Mouse (Mus musculus) liver, adult 2 months (tissue): ENCODE measurements around the gene Sufu. TPM values are rescaled to one million over a fixed set of nuclear protein-coding genes. Genes with fewer than 3 reads are reported as not detected.

Experiments
- DNase-seq: peaks from one replicate; pipeline ENCODE4 v3.0.0-alpha.2; 2011; ENCODE audit warnings: low read depth, low spot score; ENCODE audit errors: extremely low read depth
- H3K27ac ChIP-seq: fragments of 200-500 bp; replicated peaks from 2 replicates; pipeline ENCODE4 v1.5.1; 2012; ENCODE audit warnings: low read depth, mild to moderate bottlenecking, control low read depth, inconsistent platforms, low read length; ENCODE audit not compliant: insufficient read depth
- H3K27me3 ChIP-seq: fragments of 200-500 bp; 2 replicates; pipeline ENCODE4 v1.6.1; 2012; ENCODE audit warnings: mild to moderate bottlenecking, moderate library complexity, low read length, inconsistent platforms; ENCODE audit not compliant: control insufficient read depth, insufficient read depth
- H3K36me3 ChIP-seq: fragments of 200-500 bp; 2 replicates; pipeline ENCODE4 v1.6.1; 2012; ENCODE audit warnings: low read length, inconsistent platforms; ENCODE audit not compliant: control insufficient read depth, insufficient read depth
- H3K4me1 ChIP-seq: fragments of 200-500 bp; 2 replicates; pipeline ENCODE4 v1.6.1; 2011; ENCODE audit warnings: low read length; ENCODE audit not compliant: control insufficient read depth, insufficient read depth
- H3K4me3 ChIP-seq: fragments of 200-500 bp; 2 replicates; pipeline ENCODE4 v1.5.1; 2011; ENCODE audit warnings: low read depth, mild to moderate bottlenecking, control low read depth, low read length, moderate library complexity; ENCODE audit not compliant: insufficient read depth
- H3K79me2 ChIP-seq: fragments of 200-500 bp; 2 replicates; pipeline ENCODE4 v1.6.1; 2012; ENCODE audit warnings: inconsistent platforms, mild to moderate bottlenecking, low read length, moderate library complexity; ENCODE audit not compliant: control insufficient read depth, insufficient read depth
- H3K9ac ChIP-seq: fragments of 200-500 bp; 2 replicates; pipeline ENCODE4 v1.6.1; 2012; ENCODE audit warnings: low read depth, mild to moderate bottlenecking, control low read depth, inconsistent platforms, low read length
- CTCF ChIP-seq: fragments of 200-500 bp; IDR thresholded peaks from 2 replicates; pipeline ENCODE4 v1.5.1; 2011; ENCODE audit warnings: low read depth, low read length, control low read depth
- POLR2A ChIP-seq: fragments of 200-500 bp; IDR thresholded peaks from 2 replicates; pipeline ENCODE4 v1.6.1; 2011; ENCODE audit warnings: low read length, control low read depth; ENCODE audit not compliant: insufficient read depth; ENCODE audit errors: extremely low read depth
- WGBS: fragments of 180-500 bp; shearing (Covaris S2); methylation state at CpG from one replicate; pipeline ENCODE4 v1.1.7; 2018; 5-methylcytosine and 5-hydroxymethylcytosine counted together
- polyA plus RNA-seq: library from polyadenylated mRNA; depleted of rRNA; stranded (reverse); fragments of >200 nt; gene quantifications from 2 replicates; pipeline ENCODE4 v1.2.3, GENCODE M21; 2012
- total RNA-seq: library from RNA; depleted of rRNA; stranded (reverse); fragments of >200 nt; gene quantifications from 2 replicates; pipeline ENCODE4 v1.2.3, GENCODE M21; 2014

Gene Sufu
- total and polyA plus RNA-seq, 2 experiments: 1.1 to 3.2 TPM

- Histone ChIP-seq H3K79me2 (no peaks in the 10 kb centered on the region), H3K36me3 (no peaks in the 10 kb centered on the region), H3K4me3 (no peak overlapping the region), H3K27ac (no peak overlapping the region), H3K27me3 (no peaks in the 10 kb centered on the region), H3K9ac (peak overlapping the region; percentile 12; the same call in 1 of the 2 replicates), H3K4me1 (peaks cover 32% of the 10 kb centered on the region)
- TF ChIP-seq POLR2A: no peak
- TF ChIP-seq CTCF: peak; percentile 92
- DNase-seq: peak; percentile 71
- WGBS: 33% methylated on average over 10 of the region's 10 CpGs
These were observed 55.5 kb downstream of the Sufu start for GRCm38 (mm10) chr19:46452052-46452827.

DNA sequence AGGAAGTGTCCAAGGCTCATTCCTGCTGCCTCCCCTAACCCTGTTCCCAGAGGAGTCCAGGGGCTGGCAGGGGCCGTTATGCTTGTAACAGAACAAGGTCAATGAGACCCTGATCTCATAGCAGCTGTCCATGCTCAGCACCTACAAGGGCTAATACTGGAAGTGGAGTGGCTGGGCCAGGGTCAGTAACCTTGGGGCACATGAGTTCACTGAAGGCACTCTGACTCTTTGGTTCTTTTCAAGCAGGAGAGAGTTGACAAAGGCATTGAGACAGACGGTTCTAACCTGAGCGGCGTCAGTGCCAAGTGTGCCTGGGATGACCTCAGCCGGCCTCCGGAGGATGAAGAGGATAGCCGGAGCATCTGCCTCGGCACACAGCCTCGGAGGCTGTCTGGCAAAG, 56.2 kb downstream of the Sufu start:
- Histone ChIP-seq H3K9ac (no peak overlapping the region), H3K4me1 (peaks cover 34% of the 10 kb centered on the region), H3K27me3 (no peaks in the 10 kb centered on the region), H3K36me3 (no peaks in the 10 kb centered on the region), H3K4me3 (no peak overlapping the region), H3K27ac (no peak overlapping the region), H3K79me2 (no peaks in the 10 kb centered on the region)
- DNase-seq: peak; percentile 52
- TF ChIP-seq POLR2A (no peak), CTCF (no peak)
- WGBS: 21% methylated on average over 9 of the region's 9 CpGs

- WGBS: 46% methylated on average over 20 of the region's 20 CpGs
- Histone ChIP-seq H3K36me3 (no peaks in the 10 kb centered on the region), H3K79me2 (no peaks in the 10 kb centered on the region), H3K27ac (peak overlapping the region; percentile 70), H3K4me3 (no peak overlapping the region), H3K27me3 (no peaks in the 10 kb centered on the region), H3K9ac (peak overlapping the region; percentile 5; the same call in 1 of the 2 replicates), H3K4me1 (peaks cover 45% of the 10 kb centered on the region)
- DNase-seq: no peak
- TF ChIP-seq CTCF: no peak
- no peak for TF ChIP-seq POLR2A
These were observed 57.6 kb downstream of the Sufu start for GRCm38 (mm10) chr19:46454126-46454880.

- Histone ChIP-seq H3K27me3 (no peaks in the 10 kb centered on the region), H3K4me3 (no peak overlapping the region), H3K27ac (peak overlapping the region; percentile 70), H3K4me1 (peaks cover 50% of the 10 kb centered on the region), H3K79me2 (no peaks in the 10 kb centered on the region), H3K36me3 (no peaks in the 10 kb centered on the region), H3K9ac (peak overlapping the region; percentile 18)
- peak; percentile 71 for DNase-seq
- TF ChIP-seq POLR2A (no peak), CTCF (no peak)
- 13% methylated on average over 1 of the region's 1 CpGs for WGBS
These were observed 58.3 kb downstream of the Sufu start for GRCm38 (mm10) chr19:46455032-46455431.

DNA sequence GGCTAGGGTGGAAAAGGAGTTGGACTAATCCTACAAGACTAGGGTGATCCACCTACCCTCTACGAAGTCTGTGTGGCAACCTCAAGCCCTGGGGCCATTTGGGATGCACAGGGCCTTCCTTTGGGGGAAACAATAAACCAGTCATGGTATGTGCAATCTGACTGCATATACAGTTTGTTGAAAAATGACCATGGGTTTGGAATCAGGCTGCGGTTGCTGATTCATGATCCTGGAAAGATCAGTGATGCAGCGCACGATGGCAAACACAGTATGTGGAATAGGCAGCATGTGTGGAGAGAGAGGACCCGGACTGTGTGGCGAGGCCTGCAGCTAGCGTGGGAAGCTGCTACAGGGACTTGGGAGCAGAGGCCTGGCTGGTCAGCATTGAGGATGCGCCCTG, 58.9 kb downstream of the Sufu start:
- no peak overlapping the region for H3K9ac ChIP-seq
- H3K36me3 ChIP-seq: no peaks in the 10 kb centered on the region
- H3K4me3 ChIP-seq: no peak overlapping the region
- no peaks in the 10 kb centered on the region for H3K27me3 ChIP-seq
- peak overlapping the region; percentile 70 for H3K27ac ChIP-seq
- 92% methylated on average over 8 of the region's 8 CpGs for WGBS
- no peaks in the 10 kb centered on the region for H3K79me2 ChIP-seq
- no peak for DNase-seq
- peaks cover 52% of the 10 kb centered on the region for H3K4me1 ChIP-seq
- TF ChIP-seq POLR2A: no peak
- TF ChIP-seq CTCF: no peak
